Mouse (Mus musculus): ENCODE results near the gene BC030499. TPM values are rescaled to one million over a fixed set of nuclear protein-coding genes. Genes with fewer than 3 reads are reported as not detected.

BC030499 gene
- polyA plus RNA-seq, 1 experiment from 2014 or later: 0.87 TPM

GRCm38 (mm10) chr11:78332676-78333075 lies 42.0 kb downstream of the BC030499 start:
- H3K4me2 ChIP-seq (ENCODE audit: low read depth, low read length, severe bottlenecking): no peak overlapping the region
- 96% methylated on average over 12 of the region's 12 CpGs for WGBS
- ATAC-seq (replicated peaks; ENCODE audit: low FRiP score): no peak
- H3K9me3 ChIP-seq (ENCODE audit: control insufficient read depth, low read length): no peaks in the 10 kb centered on the region
- DNase-seq (ENCODE audit: low spot score): no peak
- peaks cover 3% of the 10 kb centered on the region; the same call in 1 of the 2 replicates for H3K4me1 ChIP-seq (replicated peaks; ENCODE audit: control insufficient read depth, insufficient read depth, low read length)
- no peak overlapping the region for H3K4me3 ChIP-seq (ENCODE audit: low read depth, low read length)
- no peaks in the 10 kb centered on the region for H3K27me3 ChIP-seq (ENCODE audit: control insufficient read depth, insufficient read depth, low read length)
- H3K36me3 ChIP-seq (ENCODE audit: control insufficient read depth, insufficient read depth, low read length): peaks cover 11% of the 10 kb centered on the region; the same call in 1 of the 2 replicates
- H3K27ac ChIP-seq (ENCODE audit: low read depth, low read length): no peak overlapping the region
- H3K9ac ChIP-seq (ENCODE audit: low read length): no peak overlapping the region

- H3K27me3 ChIP-seq (ENCODE audit: control insufficient read depth, insufficient read depth, low read length): no peaks in the 10 kb centered on the region
- WGBS: 96% methylated on average over 5 of the region's 5 CpGs
- H3K9ac ChIP-seq (ENCODE audit: low read length): no peak overlapping the region
- H3K27ac ChIP-seq (ENCODE audit: low read depth, low read length): no peak overlapping the region
- H3K4me1 ChIP-seq (replicated peaks; ENCODE audit: control insufficient read depth, insufficient read depth, low read length): peaks cover 1% of the 10 kb centered on the region; the same call in 1 of the 2 replicates
- ATAC-seq (replicated peaks; ENCODE audit: low FRiP score) (no peak), DNase-seq (ENCODE audit: low spot score) (no peak)
- no peak overlapping the region for H3K4me3 ChIP-seq (ENCODE audit: low read depth, low read length)
- no peaks in the 10 kb centered on the region for H3K9me3 ChIP-seq (ENCODE audit: control insufficient read depth, low read length)
- peaks cover 13% of the 10 kb centered on the region; the same call in 1 of the 2 replicates for H3K36me3 ChIP-seq (ENCODE audit: control insufficient read depth, insufficient read depth, low read length)
- H3K4me2 ChIP-seq (ENCODE audit: low read depth, low read length, severe bottlenecking): no peak overlapping the region
These were observed 43.4 kb downstream of the BC030499 start for GRCm38 (mm10) chr11:78333992-78334391.

- Histone ChIP-seq H3K36me3 (ENCODE audit: control insufficient read depth, insufficient read depth, low read length) (peaks cover 13% of the 10 kb centered on the region; the same call in 1 of the 2 replicates), H3K4me2 (ENCODE audit: low read depth, low read length, severe bottlenecking) (no peak overlapping the region), H3K9ac (ENCODE audit: low read length) (no peak overlapping the region), H3K9me3 (ENCODE audit: control insufficient read depth, low read length) (no peaks in the 10 kb centered on the region), H3K27me3 (ENCODE audit: control insufficient read depth, insufficient read depth, low read length) (no peaks in the 10 kb centered on the region), H3K4me1 (replicated peaks; ENCODE audit: control insufficient read depth, insufficient read depth, low read length) (no peaks in the 10 kb centered on the region), H3K4me3 (ENCODE audit: low read depth, low read length) (no peak overlapping the region), H3K27ac (ENCODE audit: low read depth, low read length) (no peak overlapping the region)
- WGBS: 93% methylated on average over 8 of the region's 8 CpGs
- DNase-seq (ENCODE audit: low spot score): no peak
- ATAC-seq (replicated peaks; ENCODE audit: low FRiP score): no peak
These were observed 46.4 kb downstream of the BC030499 start for GRCm38 (mm10) chr11:78337040-78337439.

GRCm38 (mm10) chr11:78341702-78342101 lies 51.1 kb downstream of the BC030499 start:
- Histone ChIP-seq H3K9me3 (ENCODE audit: control insufficient read depth, low read length) (no peaks in the 10 kb centered on the region), H3K4me2 (ENCODE audit: low read depth, low read length, severe bottlenecking) (no peak overlapping the region), H3K4me3 (ENCODE audit: low read depth, low read length) (no peak overlapping the region), H3K4me1 (replicated peaks; ENCODE audit: control insufficient read depth, insufficient read depth, low read length) (peaks cover 1% of the 10 kb centered on the region; the same call in 1 of the 2 replicates), H3K36me3 (ENCODE audit: control insufficient read depth, insufficient read depth, low read length) (peaks cover 3% of the 10 kb centered on the region; the same call in 1 of the 2 replicates), H3K27me3 (ENCODE audit: control insufficient read depth, insufficient read depth, low read length) (no peaks in the 10 kb centered on the region), H3K27ac (ENCODE audit: low read depth, low read length) (no peak overlapping the region), H3K9ac (ENCODE audit: low read length) (no peak overlapping the region)
- 86% methylated on average over 12 of the region's 12 CpGs for WGBS
- DNase-seq (ENCODE audit: low spot score): no peak
- ATAC-seq (replicated peaks; ENCODE audit: low FRiP score): no peak

GRCm38 (mm10) chr11:78343381-78344327 lies 53.0 kb downstream of the BC030499 start, which contains the start of gene Unc119:
Gene Unc119 (plus strand): TSS chr11:78343482.
- Histone ChIP-seq H3K27me3 (ENCODE audit: control insufficient read depth, insufficient read depth, low read length) (no peaks in the 10 kb centered on the region), H3K27ac (ENCODE audit: low read depth, low read length) (peak within 1 kb of the TSS; percentile 72), H3K9me3 (ENCODE audit: control insufficient read depth, low read length) (no peaks in the 10 kb centered on the region), H3K4me3 (ENCODE audit: low read depth, low read length) (peak within 1 kb of the TSS; percentile 88), H3K36me3 (ENCODE audit: control insufficient read depth, insufficient read depth, low read length) (peaks cover 3% of the 10 kb centered on the region; the same call in 1 of the 2 replicates), H3K4me2 (ENCODE audit: low read depth, low read length, severe bottlenecking) (peak within 1 kb of the TSS; percentile 81), H3K9ac (ENCODE audit: low read length) (peak within 1 kb of the TSS; percentile 96), H3K4me1 (replicated peaks; ENCODE audit: control insufficient read depth, insufficient read depth, low read length) (peaks cover 2% of the 10 kb centered on the region; the same call in 1 of the 2 replicates)
- WGBS: 2% methylated on average over 63 of the region's 66 CpGs
- peak; percentile 90 for DNase-seq (ENCODE audit: low spot score)
- ATAC-seq (replicated peaks; ENCODE audit: low FRiP score): peak; percentile 81

GRCm38 (mm10) chr11:78344328-78344889 lies 53.8 kb downstream of the BC030499 start:
- Histone ChIP-seq H3K4me2 (ENCODE audit: low read depth, low read length, severe bottlenecking) (peak overlapping the region; percentile 81), H3K36me3 (ENCODE audit: control insufficient read depth, insufficient read depth, low read length) (no peaks in the 10 kb centered on the region), H3K27me3 (ENCODE audit: control insufficient read depth, insufficient read depth, low read length) (no peaks in the 10 kb centered on the region), H3K9me3 (ENCODE audit: control insufficient read depth, low read length) (no peaks in the 10 kb centered on the region), H3K4me1 (replicated peaks; ENCODE audit: control insufficient read depth, insufficient read depth, low read length) (peaks cover 2% of the 10 kb centered on the region; the same call in 1 of the 2 replicates), H3K27ac (ENCODE audit: low read depth, low read length) (no peak overlapping the region), H3K4me3 (ENCODE audit: low read depth, low read length) (peak overlapping the region; percentile 88), H3K9ac (ENCODE audit: low read length) (peak overlapping the region; percentile 96)
- ATAC-seq (replicated peaks; ENCODE audit: low FRiP score) (no peak), DNase-seq (ENCODE audit: low spot score) (no peak)
- 81% methylated on average over 6 of the region's 6 CpGs for WGBS

- DNase-seq (ENCODE audit: low spot score): no peak
- 72% methylated on average over 8 of the region's 8 CpGs for WGBS
- Histone ChIP-seq H3K27ac (ENCODE audit: low read depth, low read length) (no peak overlapping the region), H3K27me3 (ENCODE audit: control insufficient read depth, insufficient read depth, low read length) (no peaks in the 10 kb centered on the region), H3K4me1 (replicated peaks; ENCODE audit: control insufficient read depth, insufficient read depth, low read length) (peaks cover 2% of the 10 kb centered on the region; the same call in 1 of the 2 replicates), H3K9ac (ENCODE audit: low read length) (peak overlapping the region; percentile 16; the same call in 1 of the 2 replicates), H3K4me2 (ENCODE audit: low read depth, low read length, severe bottlenecking) (no peak overlapping the region), H3K9me3 (ENCODE audit: control insufficient read depth, low read length) (no peaks in the 10 kb centered on the region), H3K4me3 (ENCODE audit: low read depth, low read length) (no peak overlapping the region), H3K36me3 (ENCODE audit: control insufficient read depth, insufficient read depth, low read length) (no peaks in the 10 kb centered on the region)
- no peak for ATAC-seq (replicated peaks; ENCODE audit: low FRiP score)
These were observed 54.5 kb downstream of the BC030499 start for GRCm38 (mm10) chr11:78344890-78345715.

GRCm38 (mm10) chr11:78345801-78346200 lies 55.2 kb downstream of the BC030499 start:
- H3K27me3 ChIP-seq (ENCODE audit: control insufficient read depth, insufficient read depth, low read length): no peaks in the 10 kb centered on the region
- 75% methylated on average over 7 of the region's 7 CpGs for WGBS
- H3K4me2 ChIP-seq (ENCODE audit: low read depth, low read length, severe bottlenecking): no peak overlapping the region
- H3K27ac ChIP-seq (ENCODE audit: low read depth, low read length): no peak overlapping the region
- DNase-seq (ENCODE audit: low spot score): no peak
- H3K9ac ChIP-seq (ENCODE audit: low read length): no peak overlapping the region
- H3K9me3 ChIP-seq (ENCODE audit: control insufficient read depth, low read length): no peaks in the 10 kb centered on the region
- no peak overlapping the region for H3K4me3 ChIP-seq (ENCODE audit: low read depth, low read length)
- ATAC-seq (replicated peaks; ENCODE audit: low FRiP score): no peak
- no peaks in the 10 kb centered on the region for H3K36me3 ChIP-seq (ENCODE audit: control insufficient read depth, insufficient read depth, low read length)
- peaks cover 2% of the 10 kb centered on the region; the same call in 1 of the 2 replicates for H3K4me1 ChIP-seq (replicated peaks; ENCODE audit: control insufficient read depth, insufficient read depth, low read length)

All from forebrain, embryonic 11.5 days (tissue).